Mouse (Mus musculus) CD4-positive helper T cell, adult 2 months (primary cell): ENCODE results near the gene Vamp1.
A peak's percentile ranks its signal among the peaks of the same experiment; 100 is the strongest.
"Not testable (repeated sequence)": the region's sequence is repeated elsewhere in the genome, so short reads cannot be mapped to it uniquely, and the experiment has no call there.

Experiments used
- DNase-seq: peaks from one replicate; pipeline ENCODE4 v3.0.0-alpha.2; 2012; ENCODE audit warnings: low read depth, missing footprints, low spot score

Vamp1 gene

DNA sequence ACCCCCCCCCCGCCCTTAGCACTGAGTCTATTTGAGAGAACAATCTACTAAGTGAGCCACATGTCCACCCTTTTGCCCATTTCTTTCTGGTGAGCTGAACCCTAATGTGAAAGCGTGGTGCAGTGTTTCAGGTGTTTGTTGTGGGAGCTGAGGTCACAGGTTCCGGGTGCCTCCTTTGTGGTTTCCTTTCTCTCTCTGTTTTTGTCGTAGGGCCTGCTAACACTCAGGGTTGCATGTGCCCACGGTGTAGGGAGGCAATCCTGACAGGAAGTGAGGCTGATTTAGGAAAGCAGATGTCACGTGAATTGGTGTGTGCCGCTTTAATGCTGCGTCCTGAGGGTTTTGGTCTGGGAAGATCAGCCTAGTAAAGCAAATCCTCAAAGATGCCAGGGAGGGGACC is 26.2 kb downstream of the Vamp1 start:
- peak; percentile 88 for DNase-seq

DNA sequence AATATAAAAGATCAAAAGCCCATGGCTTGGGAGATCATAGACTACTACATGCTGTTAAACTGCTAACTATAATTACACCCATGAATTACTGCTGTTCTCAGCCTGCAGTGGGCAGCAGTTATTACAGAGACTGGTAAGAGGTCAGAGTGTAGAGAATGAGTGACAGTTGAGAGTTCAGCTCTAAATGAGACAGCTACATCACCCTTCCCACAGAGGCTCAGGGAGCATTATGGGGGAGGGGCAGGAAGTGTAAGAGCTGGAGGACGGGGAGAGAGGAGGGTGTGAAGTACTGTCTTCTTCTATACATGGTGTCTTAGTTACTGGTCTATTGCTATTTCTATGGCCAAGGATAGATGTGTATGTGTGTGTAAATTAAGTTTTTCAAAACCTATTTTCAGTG is 29.2 kb downstream of the Vamp1 start:
- DNase-seq = no peak

DNA sequence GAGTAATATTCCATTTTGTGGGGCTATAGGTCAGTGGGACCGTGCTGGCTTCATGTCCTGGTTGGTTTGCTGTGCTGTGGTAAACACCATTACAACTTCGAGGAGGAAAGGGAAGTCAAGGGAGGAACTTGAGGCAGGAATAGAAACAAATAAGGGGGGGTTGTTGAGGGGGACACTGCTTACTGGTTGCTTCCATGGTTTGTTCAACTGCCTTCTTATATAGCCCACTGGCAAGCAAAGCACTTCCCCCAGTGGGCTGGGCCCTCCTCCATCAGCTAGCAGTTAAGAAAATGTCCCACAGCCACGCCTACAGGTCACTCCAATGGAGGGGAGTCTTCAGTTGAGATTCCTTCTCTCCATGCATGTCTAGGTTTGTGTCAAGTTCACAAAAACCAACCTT is 36.9 kb downstream of the Vamp1 start:
- DNase-seq = no peak

DNA sequence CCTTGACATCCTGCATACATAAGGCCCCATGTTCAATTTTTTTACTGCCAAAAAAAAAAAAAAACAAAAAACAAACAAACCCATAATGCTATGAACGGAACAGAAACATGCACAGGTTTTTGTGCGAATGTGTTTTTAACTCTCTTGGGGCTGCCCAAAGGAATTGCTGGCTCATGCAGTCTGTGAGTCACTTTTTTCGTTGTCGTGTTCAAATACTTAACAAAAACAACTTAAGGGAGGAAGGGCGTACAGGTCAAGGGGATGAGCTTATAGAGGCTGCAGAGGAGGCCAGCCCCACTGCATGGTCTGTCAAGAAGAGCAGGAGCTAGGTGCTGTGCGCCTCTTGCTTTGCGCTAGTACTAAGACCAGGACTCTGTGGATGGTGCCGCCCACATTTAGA is 37.4 kb downstream of the Vamp1 start:
- no peak for DNase-seq

DNA sequence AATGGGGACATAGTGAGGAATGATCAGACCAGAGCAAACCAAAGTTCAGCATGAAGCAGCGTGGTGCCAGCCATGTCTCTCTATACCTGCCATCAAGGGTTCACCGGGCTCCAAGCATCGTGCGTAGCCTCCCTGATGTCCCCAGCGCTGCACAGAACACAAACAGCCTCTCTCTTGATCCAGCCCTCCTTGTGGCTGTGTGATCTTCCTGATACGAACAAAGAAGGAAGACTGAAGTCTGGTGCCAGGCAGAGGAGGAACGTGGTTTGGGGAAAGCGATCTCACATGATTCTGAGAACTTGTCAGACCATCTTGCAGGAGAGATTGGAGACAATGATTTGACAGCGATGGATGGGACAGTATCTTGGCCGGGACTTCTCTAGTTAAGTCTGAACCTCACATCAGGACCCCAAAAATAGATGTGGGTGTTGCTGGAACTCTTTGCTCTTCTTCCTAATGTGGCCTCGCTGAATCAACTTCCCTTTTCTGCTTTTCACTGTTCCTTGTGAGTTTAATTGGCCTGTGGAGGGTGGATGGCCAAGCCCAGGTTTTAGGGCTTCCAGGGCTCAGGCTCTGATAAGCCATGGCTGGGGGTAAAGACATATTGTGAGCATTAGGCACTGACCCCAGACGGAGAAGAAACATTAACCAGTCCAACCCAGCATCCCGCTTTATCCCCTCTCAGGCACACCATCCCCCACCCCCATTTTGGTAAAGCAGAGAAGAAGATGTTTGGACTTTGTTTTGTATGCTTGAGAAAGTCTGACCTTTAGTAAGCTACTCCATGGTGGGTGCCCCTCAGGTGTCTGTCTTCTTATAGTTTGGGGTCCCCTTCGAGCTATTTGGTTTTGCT is 38.7 kb downstream of the Vamp1 start:
- DNase-seq = no peak

DNA sequence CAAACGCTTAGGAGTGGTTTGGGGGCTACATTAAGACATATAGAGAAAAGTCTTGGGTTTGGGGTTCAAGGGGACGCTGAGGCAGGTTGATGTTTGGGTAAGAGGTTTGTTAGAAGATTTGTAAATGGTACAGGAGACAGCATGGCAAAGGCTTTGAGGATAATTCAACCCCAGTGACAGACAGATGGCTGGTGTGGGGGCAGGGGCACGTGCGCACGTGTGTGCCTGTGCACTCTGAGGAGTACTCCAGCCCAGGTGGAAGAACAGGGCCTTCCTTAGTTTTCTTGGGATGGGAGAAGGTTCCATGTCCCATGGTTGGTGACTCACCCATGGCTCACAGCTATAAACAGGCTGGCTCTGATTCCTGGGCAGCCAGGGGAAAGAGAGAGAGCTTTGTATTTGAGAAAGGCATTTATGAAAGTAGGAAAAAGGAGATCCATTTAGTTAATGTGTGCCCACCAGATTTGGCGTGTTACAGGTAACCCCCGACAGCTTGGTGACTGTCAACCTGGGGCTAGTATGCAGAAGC is 40.2 kb downstream of the Vamp1 start:
- DNase-seq = no peak

DNA sequence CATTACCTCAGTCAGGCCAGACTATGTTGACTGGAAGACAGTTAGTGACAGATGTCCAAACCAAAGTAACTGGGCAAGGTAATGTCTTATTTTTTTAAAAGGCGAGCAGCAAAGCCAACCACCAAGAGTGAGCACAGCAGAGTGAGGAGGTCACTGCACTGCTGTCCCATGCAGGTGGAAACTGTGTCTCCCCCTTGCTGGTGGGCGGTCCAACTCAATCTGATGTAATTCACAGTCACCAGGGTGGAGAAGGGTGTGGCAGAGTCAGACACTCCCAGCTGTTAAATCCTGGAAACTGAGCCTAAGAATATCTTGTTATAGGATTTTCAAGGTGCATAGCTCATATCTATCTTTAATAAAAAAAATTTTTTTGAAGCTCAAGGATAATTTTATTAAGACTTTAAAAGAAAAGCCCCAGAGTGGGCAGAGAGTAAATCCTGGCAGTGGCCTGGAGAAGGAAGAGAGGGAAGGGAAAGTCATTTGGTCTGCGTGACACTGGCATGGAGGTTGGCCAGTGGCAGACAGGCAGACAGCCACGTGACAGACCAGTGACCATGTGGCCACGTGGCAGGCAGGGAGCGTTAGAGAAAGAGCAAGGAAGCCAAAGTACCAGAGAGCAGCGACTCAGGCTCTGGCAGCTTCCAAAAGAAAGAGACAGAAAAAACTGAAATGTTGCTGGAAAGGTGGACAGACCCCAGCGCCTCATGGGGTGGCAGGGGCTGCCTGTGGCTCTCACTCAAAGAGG is 41.0 kb downstream of the Vamp1 start:
- DNase-seq = no peak

DNA sequence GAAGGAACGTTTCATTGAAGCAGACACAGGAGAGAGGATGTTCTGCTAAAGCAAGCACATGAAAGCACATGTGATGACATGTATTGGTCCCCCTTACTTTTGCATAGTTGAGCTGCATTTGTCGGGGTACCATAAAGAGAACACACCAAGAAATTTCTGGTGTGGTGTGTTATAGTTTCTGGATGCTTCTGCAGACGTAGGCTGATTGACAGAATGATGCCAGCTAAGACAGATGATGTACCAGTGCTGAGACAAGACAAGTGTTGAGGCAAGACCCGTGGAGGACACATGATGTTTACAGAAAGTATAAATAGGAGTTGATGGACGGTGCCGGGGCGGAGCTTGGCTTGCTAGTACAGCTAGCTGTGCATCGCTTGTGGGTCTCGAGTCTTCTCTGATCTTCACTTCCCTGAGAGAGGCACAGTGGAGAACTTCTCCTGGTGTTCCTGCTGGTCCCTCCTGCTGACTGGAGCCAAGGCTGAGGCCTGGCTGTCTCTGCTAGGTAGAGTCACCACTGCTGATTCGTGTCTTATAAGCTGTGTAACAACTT is 44.7 kb downstream of the Vamp1 start:
- no peak for DNase-seq

DNA sequence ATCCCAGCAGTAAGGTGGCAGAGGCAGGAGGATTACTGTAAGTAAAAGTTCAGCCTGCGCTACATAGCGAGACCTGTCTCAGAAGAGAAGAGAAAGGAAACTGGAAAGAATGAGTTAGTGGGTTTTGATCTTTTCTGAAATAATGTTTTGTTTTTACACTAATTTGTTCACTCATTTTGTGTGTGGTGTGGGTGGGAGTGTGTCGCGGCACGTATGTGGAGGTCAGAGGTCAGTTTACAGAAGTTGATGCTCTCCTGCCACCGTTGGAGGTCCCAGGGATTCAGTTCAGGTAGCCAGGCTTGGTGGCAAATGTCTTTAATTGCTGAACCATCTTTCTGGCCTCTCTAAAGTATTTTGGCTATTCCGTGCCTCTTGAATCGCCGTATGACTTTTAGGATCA is 48.9 kb downstream of the Vamp1 start:
- DNase-seq = peak; percentile 51

DNA sequence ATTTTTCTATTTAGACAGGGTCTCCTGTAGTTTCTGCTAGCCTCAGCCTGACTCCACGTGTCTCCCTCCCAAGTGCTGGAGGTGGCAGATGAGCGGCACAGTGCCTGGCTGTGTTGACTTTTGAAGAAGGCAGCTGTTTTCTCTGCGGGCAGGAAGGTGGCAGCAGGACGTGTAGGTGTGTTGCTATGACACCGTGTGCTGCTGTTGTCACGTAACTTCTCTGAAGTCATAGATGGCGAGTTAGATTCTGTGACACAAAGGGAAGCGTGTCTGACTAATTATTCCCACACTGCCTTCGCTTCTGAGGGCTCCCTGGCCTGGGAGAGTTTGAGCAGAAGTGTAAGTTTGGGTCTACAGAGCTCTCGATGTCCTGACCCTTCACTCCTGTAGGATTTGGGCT is 49.9 kb downstream of the Vamp1 start:
- DNase-seq = peak; percentile 97

DNA sequence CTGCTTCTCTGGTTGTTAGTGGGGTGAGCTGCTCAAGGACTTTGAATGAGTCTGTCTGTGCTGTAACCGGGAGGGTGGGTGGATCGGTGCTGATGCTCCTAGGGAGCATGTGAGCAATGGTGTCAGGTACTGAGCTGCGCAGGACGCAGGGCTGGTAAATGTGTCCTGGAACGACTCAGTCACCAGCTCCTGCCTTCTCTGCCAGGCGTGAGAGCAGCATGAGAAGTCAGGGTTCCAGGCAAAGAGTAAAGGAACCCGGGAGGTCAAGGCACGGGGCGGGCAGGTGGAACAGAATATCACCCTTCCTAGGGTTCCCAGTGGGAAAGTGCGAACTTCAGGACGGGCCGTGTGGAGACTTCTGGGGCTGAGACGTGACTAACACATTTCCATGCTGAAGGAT is 50.7 kb downstream of the Vamp1 start:
- DNase-seq = peak; percentile 62

DNA sequence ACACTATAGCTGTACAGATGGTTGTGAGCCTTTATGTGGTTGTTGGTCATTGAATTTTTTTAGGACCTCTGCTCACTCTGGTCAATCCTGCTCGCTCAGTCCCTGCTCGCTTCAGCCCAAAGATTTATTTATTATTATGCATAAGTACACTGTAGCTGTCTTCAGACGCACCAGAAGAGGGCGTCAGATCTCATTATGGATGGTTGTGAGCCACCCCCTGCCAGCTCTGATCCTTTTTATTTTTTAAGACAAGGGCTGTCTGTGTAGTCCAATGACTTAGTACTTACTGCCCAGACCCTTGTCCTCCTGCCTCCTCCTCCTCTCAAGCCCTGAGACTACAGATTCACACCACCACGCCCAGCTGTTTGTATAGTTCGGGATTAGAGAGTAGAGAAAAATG is 51.2 kb downstream of the Vamp1 start:
- peak; percentile 58 for DNase-seq

DNA sequence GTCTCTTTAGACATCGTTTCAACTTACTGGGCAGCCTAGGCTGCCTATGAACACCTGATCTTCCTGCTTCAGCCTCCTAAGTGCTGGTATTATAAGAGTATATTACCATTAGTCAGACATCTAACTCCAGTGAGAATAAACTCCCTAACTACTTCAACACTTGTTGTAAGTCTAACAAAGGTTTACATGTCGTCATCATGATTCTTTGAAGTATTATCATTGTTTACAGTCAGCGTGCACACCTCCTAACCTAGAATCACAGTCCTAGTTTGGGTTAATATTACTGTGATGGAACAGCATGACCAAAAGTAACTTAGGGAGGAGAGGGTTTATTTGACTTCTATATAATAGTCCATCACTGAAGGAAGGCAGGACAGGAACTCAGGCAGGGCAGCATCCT is 52.1 kb downstream of the Vamp1 start:
- DNase-seq = no peak

DNA sequence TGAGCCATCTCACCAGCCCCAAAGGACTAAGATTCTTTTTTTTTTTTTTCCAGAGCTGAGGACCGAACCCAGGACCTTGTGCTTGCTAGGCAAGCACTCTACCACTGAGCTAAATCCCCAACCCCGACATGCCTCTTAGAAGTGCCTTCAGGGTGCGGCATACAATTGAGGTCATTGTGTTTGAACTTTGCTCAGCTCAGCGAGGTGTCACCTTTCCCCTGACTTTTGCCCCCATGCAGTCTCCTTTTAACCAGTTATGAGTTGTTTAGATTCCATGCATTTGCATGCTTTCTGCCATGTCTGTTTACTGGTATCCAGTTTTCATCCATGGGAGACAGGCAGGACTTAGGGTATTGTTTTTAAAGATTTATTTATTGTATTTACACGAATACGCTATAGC is 53.4 kb downstream of the Vamp1 start:
- DNase-seq = no peak

DNA sequence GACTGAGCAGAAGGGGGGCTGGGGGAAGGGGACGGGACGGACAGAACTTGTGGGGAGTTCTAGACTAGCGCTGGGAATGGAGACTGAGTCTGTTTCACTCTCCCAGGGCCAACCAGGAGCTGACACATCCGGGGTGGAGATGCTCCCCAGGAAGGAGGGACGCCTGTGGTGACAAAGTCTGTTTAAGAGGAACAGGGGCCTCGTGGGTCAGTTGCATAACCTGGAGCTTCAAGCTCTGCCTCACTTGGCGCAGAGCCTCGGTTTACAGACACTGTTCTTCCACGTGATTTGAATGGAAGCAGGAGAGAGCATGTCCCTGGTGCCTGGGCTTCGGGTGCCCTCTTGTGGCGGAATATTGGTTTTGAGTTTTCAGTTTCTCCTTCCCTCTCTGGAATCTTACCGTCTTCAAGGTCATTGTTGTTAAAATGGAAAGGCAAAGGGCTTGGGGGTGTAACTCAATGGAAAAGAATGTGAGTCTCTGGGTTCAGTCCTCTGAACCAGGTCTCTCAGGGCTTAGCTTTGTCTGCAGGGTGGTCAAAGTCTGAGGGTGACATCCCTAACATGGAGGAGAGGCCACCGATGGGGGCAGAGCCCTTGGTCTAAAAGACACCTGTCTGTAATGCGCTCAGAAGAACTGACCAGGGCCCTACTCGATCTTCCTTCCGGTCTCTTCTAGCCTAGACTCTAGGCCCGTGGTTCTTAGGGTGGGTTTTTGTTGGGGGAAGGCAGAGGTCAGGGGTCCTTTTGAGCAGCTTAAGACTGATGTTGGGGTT is 56.3 kb downstream of the Vamp1 start:
- DNase-seq = peak; percentile 87

DNA sequence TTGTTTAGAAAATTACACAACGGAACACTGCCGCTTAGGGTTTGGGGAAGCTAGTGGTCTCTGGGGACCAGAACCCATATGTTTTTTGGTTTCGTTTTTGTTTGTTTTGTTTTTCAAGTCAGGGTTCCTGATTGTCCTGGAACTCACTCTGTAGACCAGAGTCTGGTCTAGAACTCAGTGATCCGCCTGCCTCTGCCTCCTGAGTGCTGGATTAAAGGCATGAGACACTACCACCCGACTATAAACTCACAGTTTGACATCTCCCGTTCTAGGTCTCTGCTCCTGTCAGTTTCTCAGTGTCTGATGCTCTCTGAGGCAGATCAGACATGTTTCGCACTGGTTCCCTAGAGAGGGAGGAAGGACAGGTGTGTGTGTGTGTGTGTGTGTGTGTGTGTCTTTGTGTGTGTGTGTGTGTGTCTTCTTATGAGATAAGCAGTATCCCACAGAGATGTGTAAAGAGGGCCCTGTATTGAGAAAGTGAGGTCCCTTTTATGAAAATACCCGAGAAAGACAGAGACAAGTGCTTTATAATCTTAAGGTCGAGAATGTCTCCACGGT is 57.0 kb downstream of the Vamp1 start:
- DNase-seq = no peak

DNA sequence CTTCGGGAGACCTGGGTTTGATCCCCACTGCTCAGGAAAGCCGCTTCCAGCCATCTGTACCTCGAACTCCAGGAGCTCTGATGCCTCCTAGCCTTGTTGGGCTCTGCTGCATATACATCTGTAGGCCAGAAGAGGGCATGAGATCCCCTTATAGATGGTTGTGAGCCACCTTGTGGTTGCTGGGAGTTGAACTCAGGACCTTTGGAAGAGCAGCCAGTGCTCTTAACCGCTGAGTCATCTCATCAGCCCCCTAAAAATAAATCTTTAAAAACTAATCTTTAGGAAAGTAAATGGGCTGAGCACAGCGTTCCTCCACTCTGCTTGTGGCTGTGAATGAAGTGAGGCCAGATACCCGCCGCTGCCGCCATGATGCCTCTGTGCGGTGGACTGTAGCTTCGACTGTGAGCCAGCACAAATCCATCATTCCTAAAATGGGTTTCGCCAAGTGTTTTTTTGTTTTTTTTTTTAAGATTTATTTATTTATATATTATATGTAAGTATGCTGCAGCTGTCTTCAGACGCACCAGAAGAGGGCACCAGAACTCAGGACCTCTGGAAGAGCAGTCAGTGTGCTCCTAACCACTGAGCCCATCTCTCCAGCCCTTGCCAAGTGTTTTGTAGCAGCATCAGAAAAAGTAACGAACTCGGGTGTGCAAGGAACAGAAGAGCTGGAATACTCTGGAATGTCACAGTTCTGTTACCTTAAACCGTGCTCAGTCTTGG is 59.7 kb downstream of the Vamp1 start:
- DNase-seq = peak; percentile 61

DNA sequence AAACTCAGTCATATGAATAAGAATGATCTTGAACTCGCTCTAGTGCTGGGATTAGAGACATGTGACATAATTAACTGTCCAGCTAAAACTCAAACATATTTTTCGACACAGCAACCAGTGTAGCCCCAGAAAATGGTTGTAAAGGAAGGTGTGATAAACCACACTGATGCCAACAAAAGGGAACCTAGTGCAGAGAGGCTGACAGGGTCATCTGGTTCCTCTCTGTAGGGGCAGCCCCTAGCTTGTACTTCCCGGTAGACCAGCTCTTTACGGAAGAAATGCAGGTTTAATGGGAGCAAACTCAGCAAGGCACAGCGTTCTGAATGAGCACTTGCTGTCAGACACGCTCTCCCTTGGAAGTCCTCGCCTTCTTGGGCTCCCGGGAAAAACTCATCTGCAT is 64.4 kb downstream of the Vamp1 start:
- DNase-seq = no peak

DNA sequence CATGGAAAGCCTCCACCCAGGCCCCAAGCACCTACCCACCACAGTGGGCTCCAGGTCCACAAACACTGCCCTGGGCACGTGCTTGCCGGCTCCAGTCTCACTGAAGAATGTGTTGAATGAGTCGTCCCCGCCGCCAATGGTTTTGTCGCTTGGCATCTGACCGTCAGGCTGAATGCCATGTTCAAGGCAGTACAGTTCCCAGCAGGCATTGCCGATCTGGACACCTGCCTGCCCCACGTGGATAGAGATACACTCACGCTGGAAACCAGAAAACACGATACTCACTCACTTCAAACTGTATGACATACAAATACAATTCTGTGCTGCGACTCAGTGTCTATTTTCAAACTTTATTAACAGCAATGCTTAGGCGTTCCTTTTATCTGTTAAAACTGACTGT is 67.4 kb downstream of the Vamp1 start:
- DNase-seq = not testable (repeated sequence)

DNA sequence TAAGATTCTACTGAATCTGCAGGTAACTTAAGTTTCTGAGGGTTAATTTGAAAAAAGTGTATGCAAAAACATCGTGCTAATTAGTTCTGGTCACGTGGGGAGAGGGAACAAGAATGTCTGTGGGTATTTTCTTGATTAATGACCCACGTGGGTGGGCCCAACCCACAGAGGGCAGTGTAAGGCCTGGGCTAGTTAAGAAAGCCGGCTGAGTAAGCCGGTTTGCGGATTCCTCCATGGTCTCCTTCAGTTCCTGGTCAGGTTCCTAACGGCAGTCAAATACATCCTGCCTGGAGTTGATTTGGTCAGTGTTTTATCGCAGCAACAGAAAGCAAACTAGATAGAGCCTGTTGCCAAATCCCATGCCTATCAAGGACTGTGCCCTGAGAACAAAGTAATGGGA is 68.9 kb downstream of the Vamp1 start:
- no peak for DNase-seq

DNA sequence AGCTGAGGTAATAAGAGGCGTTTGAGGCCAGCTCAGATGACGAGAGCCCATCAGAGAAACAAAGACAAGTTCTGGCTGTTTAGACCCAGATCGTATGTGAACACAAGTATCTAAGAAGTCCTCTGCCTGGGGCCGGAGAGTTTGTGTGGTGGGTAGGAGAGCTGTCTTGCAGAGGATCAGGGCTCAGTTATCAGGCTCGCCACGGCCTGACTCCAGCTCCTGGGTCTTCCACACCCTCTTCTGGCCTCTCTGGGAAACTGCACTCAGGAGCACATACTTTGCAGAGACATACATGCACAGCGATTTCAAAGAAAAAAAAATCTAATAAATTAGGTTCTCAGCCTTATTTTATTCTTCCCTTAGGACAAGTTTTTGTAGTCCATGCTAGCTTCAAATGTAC is 69.4 kb downstream of the Vamp1 start:
- DNase-seq = no peak
